Comparison of ENCODE assay signal across 9 mouse cellular contexts in the genomic region with DNA sequence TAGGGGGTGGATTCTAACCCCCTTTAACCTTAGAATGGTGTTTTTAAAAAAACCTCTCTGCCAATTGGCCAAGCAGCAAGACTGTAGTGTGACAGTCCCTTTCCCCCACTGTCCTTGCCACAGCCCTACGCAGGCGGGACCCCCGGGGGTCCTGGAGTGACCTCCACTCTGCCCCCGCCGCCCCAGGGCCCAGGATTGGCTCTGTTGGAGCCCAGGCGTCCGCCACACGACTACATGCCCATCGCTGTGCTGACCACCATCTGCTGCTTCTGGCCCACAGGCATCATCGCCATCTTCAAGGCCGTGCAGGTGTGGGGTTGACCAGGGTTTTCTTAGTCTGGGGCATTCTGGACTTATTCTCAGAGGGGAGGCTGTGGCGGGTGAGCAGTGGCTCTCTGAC. TPM values are rescaled to one million over a fixed set of nuclear protein-coding genes. Genes with fewer than 3 reads are reported as not detected.
DNase-seq lines count a peak whose midpoint lies in the region; ATAC-seq lines count a peak whose summit lies in the region.
"Had no signal": no experiment of that assay in that cellular context is flagged by ENCODE, and none has a peak within 500 bp of the region (broad histone marks: within the 10 kb centered on the region; RNA-seq: fewer than 3 reads in every experiment).

No protein-coding gene starts in this region.

- peak overlapping the region; percentile 38; the same call in 1 of the 2 replicates for H3K9ac ChIP-seq in kidney, embryonic 15.5 days
- H3K9ac ChIP-seq in hindbrain, embryonic 14.5 days = peak overlapping the region; percentile 51
- H3K9ac ChIP-seq in midbrain, embryonic 16.5 days (ENCODE audit: low read depth, low read length) = peak overlapping the region; percentile 78

- H3K27me3 ChIP-seq in kidney, embryonic 15.5 days = peaks cover 28% of the 10 kb centered on the region
- H3K27me3 ChIP-seq in hindbrain, embryonic 14.5 days (ENCODE audit: control insufficient read depth, insufficient read depth, low read length) = peaks cover 23% of the 10 kb centered on the region
- H3K27me3 ChIP-seq in midbrain, embryonic 16.5 days (ENCODE audit: control insufficient read depth, insufficient read depth, low read depth, low read length) = peaks cover 4% of the 10 kb centered on the region; the same call in 1 of the 2 replicates
- H3K27me3 ChIP-seq: Patski had no signal

- 7% methylated on average over 12 of the region's 12 CpGs for WGBS in kidney, embryonic 15.5 days
- WGBS in hindbrain, embryonic 14.5 days = 4% methylated on average over 12 of the region's 12 CpGs
- 8% methylated on average over 12 of the region's 12 CpGs for WGBS in midbrain, embryonic 16.5 days

- no peak for DNase-seq in kidney, adult 8-10 months
- DNase-seq in cerebellum, adult 9-10 months = peak; percentile 77
- DNase-seq in hindbrain, embryonic 14.5 days (ENCODE audit: low spot score) = no peak
- no peak for DNase-seq in layer of hippocampus, postnatal 14 days (ENCODE audit: low spot score in 2 of 2)
- no peak for DNase-seq in ovary, postnatal 36 days (ENCODE audit: low spot score)

- H3K27ac ChIP-seq in kidney, embryonic 15.5 days = no peak overlapping the region
- no peak overlapping the region for H3K27ac ChIP-seq in hindbrain, embryonic 14.5 days
- no peak overlapping the region for H3K27ac ChIP-seq in midbrain, embryonic 16.5 days (ENCODE audit: low read length)

- H3K4me1 ChIP-seq in kidney, embryonic 15.5 days = peaks cover 55% of the 10 kb centered on the region
- peaks cover 39% of the 10 kb centered on the region for H3K4me1 ChIP-seq in hindbrain, embryonic 14.5 days (replicated peaks; ENCODE audit: control insufficient read depth, insufficient read depth, low read length)
- H3K4me1 ChIP-seq in midbrain, embryonic 16.5 days (ENCODE audit: control insufficient read depth, insufficient read depth, low read length) = peaks cover 37% of the 10 kb centered on the region

- no peak for ATAC-seq in kidney, embryonic 15.5 days (replicated peaks; ENCODE audit: low FRiP score)
- ATAC-seq in hindbrain, embryonic 14.5 days (ENCODE audit: low FRiP score) = no peak
- no peak for ATAC-seq in midbrain, embryonic 16.5 days
- ATAC-seq in granulocyte monocyte progenitor cell, adult 5-6 weeks (replicated peaks; ENCODE audit: poor library complexity, severe bottlenecking) = no peak
- ATAC-seq: Patski had no signal

- no peaks in the 10 kb centered on the region for H3K36me3 ChIP-seq in kidney, embryonic 15.5 days
- no peaks in the 10 kb centered on the region for H3K36me3 ChIP-seq in hindbrain, embryonic 14.5 days (replicated peaks; ENCODE audit: control insufficient read depth, insufficient read depth)
- no peaks in the 10 kb centered on the region for H3K36me3 ChIP-seq in midbrain, embryonic 16.5 days (ENCODE audit: control insufficient read depth, insufficient read depth, low read length)

- H3K9me3 ChIP-seq in kidney, embryonic 15.5 days (replicated peaks) = no peaks in the 10 kb centered on the region
- H3K9me3 ChIP-seq in hindbrain, embryonic 14.5 days (ENCODE audit: control insufficient read depth, low read length) = no peaks in the 10 kb centered on the region
- no peaks in the 10 kb centered on the region for H3K9me3 ChIP-seq in midbrain, embryonic 16.5 days (replicated peaks; ENCODE audit: control insufficient read depth, low read length, poor library complexity, severe bottlenecking)

- peak overlapping the region; percentile 48 for H3K4me3 ChIP-seq in kidney, embryonic 15.5 days (replicated peaks)
- peak overlapping the region; percentile 74 for H3K4me3 ChIP-seq in hindbrain, embryonic 14.5 days (replicated peaks; ENCODE audit: low read length)
- peak overlapping the region; percentile 73 for H3K4me3 ChIP-seq in midbrain, embryonic 16.5 days (ENCODE audit: low read depth, low read length)

- H3K4me2 ChIP-seq in kidney, embryonic 15.5 days = peak overlapping the region; percentile 94
- peak overlapping the region; percentile 85 for H3K4me2 ChIP-seq in hindbrain, embryonic 14.5 days (replicated peaks)
- H3K4me2 ChIP-seq in midbrain, embryonic 16.5 days (ENCODE audit: low read length) = peak overlapping the region; percentile 92

RNA-seq across cellular contexts. Expression of a gene that starts 2.3 kb away (rescaled TPM):
- polyA plus RNA-seq in kidney, embryonic 15.5 days (2015; fragmentation: Nextera tagmentation; extraction: Ambion mirVana) = 0.24 and 0.35 TPM in 2 replicates
- polyA plus RNA-seq in hindbrain, embryonic 14.5 days (2014; fragmentation: Nextera tagmentation; extraction: Ambion mirVana) = 7.3 and 8.6 TPM in 2 replicates
- 10.3 and 11.5 TPM in 2 replicates for polyA plus RNA-seq in midbrain, embryonic 16.5 days (2015; fragmentation: Nextera tagmentation; extraction: Ambion mirVana)
- total RNA-seq in granulocyte monocyte progenitor cell, adult 5-6 weeks (2014; fragmentation: Nextera tagmentation) = 0.88 TPM in 1 of 2 replicates, not detected in the other
- total RNA-seq in granulocyte monocyte progenitor cell, adult 5-6 weeks (2017) = not detected in 2 replicates
- 100 to 1,000 TPM; 248 to 266 TPM for total RNA-seq in layer of hippocampus, postnatal 14 days (2021)

RNA-seq across cellular contexts. Expression of a gene that starts 3.3 kb away (rescaled TPM):
- polyA plus RNA-seq in kidney, embryonic 15.5 days (2015; fragmentation: Nextera tagmentation; extraction: Ambion mirVana) = 36.5 and 39.1 TPM in 2 replicates
- 22.2 and 25.4 TPM in 2 replicates for polyA plus RNA-seq in hindbrain, embryonic 14.5 days (2014; fragmentation: Nextera tagmentation; extraction: Ambion mirVana)
- 19.9 and 21.0 TPM in 2 replicates for polyA plus RNA-seq in midbrain, embryonic 16.5 days (2015; fragmentation: Nextera tagmentation; extraction: Ambion mirVana)
- 41.9 and 45.1 TPM in 2 replicates for total RNA-seq in granulocyte monocyte progenitor cell, adult 5-6 weeks (2014; fragmentation: Nextera tagmentation)
- total RNA-seq in granulocyte monocyte progenitor cell, adult 5-6 weeks (2017) = 20.4 and 23.3 TPM in 2 replicates
- total RNA-seq in layer of hippocampus, postnatal 14 days (2021) = 10 to 100 TPM; 36.6 to 42.2 TPM

RNA-seq across cellular contexts. Expression of a gene that starts 12.9 kb away (rescaled TPM):
- polyA plus RNA-seq in kidney, embryonic 15.5 days (2015; fragmentation: Nextera tagmentation; extraction: Ambion mirVana) = 17.2 and 18.4 TPM in 2 replicates
- 11.7 and 12.9 TPM in 2 replicates for polyA plus RNA-seq in hindbrain, embryonic 14.5 days (2014; fragmentation: Nextera tagmentation; extraction: Ambion mirVana)
- polyA plus RNA-seq in midbrain, embryonic 16.5 days (2015; fragmentation: Nextera tagmentation; extraction: Ambion mirVana) = 15.4 and 17.9 TPM in 2 replicates
- 2.9 and 10.3 TPM in 2 replicates for total RNA-seq in granulocyte monocyte progenitor cell, adult 5-6 weeks (2014; fragmentation: Nextera tagmentation)
- total RNA-seq in granulocyte monocyte progenitor cell, adult 5-6 weeks (2017) = 12.4 and 21.8 TPM in 2 replicates
- total RNA-seq in layer of hippocampus, postnatal 14 days (2021) = 10 to 100 TPM; 16.0 to 17.1 TPM

RNA-seq across cellular contexts. Expression of a gene that starts 15.3 kb away (rescaled TPM):
- polyA plus RNA-seq in kidney, embryonic 15.5 days (2015; fragmentation: Nextera tagmentation; extraction: Ambion mirVana) = 86.2 and 98.2 TPM in 2 replicates
- polyA plus RNA-seq in hindbrain, embryonic 14.5 days (2014; fragmentation: Nextera tagmentation; extraction: Ambion mirVana) = 84.7 and 87.6 TPM in 2 replicates
- polyA plus RNA-seq in midbrain, embryonic 16.5 days (2015; fragmentation: Nextera tagmentation; extraction: Ambion mirVana) = 119 and 123 TPM in 2 replicates
- 38.3 and 42.5 TPM in 2 replicates for total RNA-seq in granulocyte monocyte progenitor cell, adult 5-6 weeks (2014; fragmentation: Nextera tagmentation)
- total RNA-seq in granulocyte monocyte progenitor cell, adult 5-6 weeks (2017) = 31.9 and 44.6 TPM in 2 replicates
- 10 to 100 TPM; 80.0 to 81.9 TPM for total RNA-seq in layer of hippocampus, postnatal 14 days (2021)

RNA-seq across cellular contexts. Expression of a gene that starts 15.9 kb away (rescaled TPM):
- 3.5 and 4.4 TPM in 2 replicates for polyA plus RNA-seq in kidney, embryonic 15.5 days (2015; fragmentation: Nextera tagmentation; extraction: Ambion mirVana)
- 8.8 and 11.4 TPM in 2 replicates for polyA plus RNA-seq in hindbrain, embryonic 14.5 days (2014; fragmentation: Nextera tagmentation; extraction: Ambion mirVana)
- polyA plus RNA-seq in midbrain, embryonic 16.5 days (2015; fragmentation: Nextera tagmentation; extraction: Ambion mirVana) = 6.1 and 6.3 TPM in 2 replicates
- 2.1 TPM in 1 of 2 replicates, not detected in the other for total RNA-seq in granulocyte monocyte progenitor cell, adult 5-6 weeks (2014; fragmentation: Nextera tagmentation)
- not detected in 2 replicates for total RNA-seq in granulocyte monocyte progenitor cell, adult 5-6 weeks (2017)
- 1 to 10 TPM; 4.3 to 8.7 TPM for total RNA-seq in layer of hippocampus, postnatal 14 days (2021)
